Mouse (Mus musculus) skeletal muscle tissue, adult 2 months (tissue): ENCODE results near the gene Grin2a.

Experiments used
- DNase-seq: peaks from one replicate; pipeline ENCODE4 v3.0.0-alpha.2; 2012; ENCODE audit warnings: low read depth, low spot score

The Grin2a gene

GRCm38 (mm10) chr16:9964469-9964868 is 30.9 kb downstream of the Grin2a start:
- no peak for DNase-seq

- no peak for DNase-seq
Measured at GRCm38 (mm10) chr16:9962482-9962881, 32.9 kb downstream of the Grin2a start.

- DNase-seq, result no peak
Measured at GRCm38 (mm10) chr16:9959340-9959739, 36.0 kb downstream of the Grin2a start.

- no peak for DNase-seq
Measured at GRCm38 (mm10) chr16:9954266-9954665, 41.1 kb downstream of the Grin2a start.

- DNase-seq, result no peak
Measured at GRCm38 (mm10) chr16:9953396-9953831, 41.9 kb downstream of the Grin2a start.

- DNase-seq, result no peak
Measured at GRCm38 (mm10) chr16:9949250-9949649, 46.1 kb downstream of the Grin2a start.

GRCm38 (mm10) chr16:9947430-9947829 is 47.9 kb downstream of the Grin2a start:
- DNase-seq, result no peak

- no peak for DNase-seq
Measured at GRCm38 (mm10) chr16:9944836-9945235, 50.5 kb downstream of the Grin2a start.

GRCm38 (mm10) chr16:9941306-9941930 is 53.9 kb downstream of the Grin2a start:
- DNase-seq, result no peak

- DNase-seq, result no peak
Measured at GRCm38 (mm10) chr16:9940716-9941115, 54.6 kb downstream of the Grin2a start.

- DNase-seq, result no peak
Measured at GRCm38 (mm10) chr16:9910672-9911071, 84.7 kb downstream of the Grin2a start.

GRCm38 (mm10) chr16:9909225-9909624 is 86.1 kb downstream of the Grin2a start:
- no peak for DNase-seq

GRCm38 (mm10) chr16:9904443-9904842 is 90.9 kb downstream of the Grin2a start:
- no peak for DNase-seq

GRCm38 (mm10) chr16:9902680-9903463 is 92.5 kb downstream of the Grin2a start:
- DNase-seq, result no peak

GRCm38 (mm10) chr16:9901433-9901832 is 93.9 kb downstream of the Grin2a start:
- DNase-seq, result no peak

GRCm38 (mm10) chr16:9900996-9901395 is 94.4 kb downstream of the Grin2a start:
- no peak for DNase-seq

- DNase-seq, result no peak
Measured at GRCm38 (mm10) chr16:9900196-9900595, 95.2 kb downstream of the Grin2a start.

GRCm38 (mm10) chr16:9899176-9899575 is 96.2 kb downstream of the Grin2a start:
- DNase-seq, result no peak

- DNase-seq, result no peak
Measured at GRCm38 (mm10) chr16:9895581-9895980, 99.8 kb downstream of the Grin2a start.

- no peak for DNase-seq
Measured at GRCm38 (mm10) chr16:9886155-9886554, 109.2 kb downstream of the Grin2a start.

- DNase-seq, result no peak
Measured at GRCm38 (mm10) chr16:9884141-9884540, 111.2 kb downstream of the Grin2a start.

GRCm38 (mm10) chr16:9882420-9882819 is 112.9 kb downstream of the Grin2a start:
- DNase-seq, result no peak

GRCm38 (mm10) chr16:9873001-9873400 is 122.4 kb downstream of the Grin2a start:
- DNase-seq, result no peak
